Mouse (Mus musculus): ENCODE measurements around the gene Itpr2. TPM values are rescaled to one million over a fixed set of nuclear protein-coding genes. Genes with fewer than 3 reads are reported as not detected.

The Itpr2 gene
- polyA plus RNA-seq, 1 experiment from 2014 or later: 6.1 TPM

DNA sequence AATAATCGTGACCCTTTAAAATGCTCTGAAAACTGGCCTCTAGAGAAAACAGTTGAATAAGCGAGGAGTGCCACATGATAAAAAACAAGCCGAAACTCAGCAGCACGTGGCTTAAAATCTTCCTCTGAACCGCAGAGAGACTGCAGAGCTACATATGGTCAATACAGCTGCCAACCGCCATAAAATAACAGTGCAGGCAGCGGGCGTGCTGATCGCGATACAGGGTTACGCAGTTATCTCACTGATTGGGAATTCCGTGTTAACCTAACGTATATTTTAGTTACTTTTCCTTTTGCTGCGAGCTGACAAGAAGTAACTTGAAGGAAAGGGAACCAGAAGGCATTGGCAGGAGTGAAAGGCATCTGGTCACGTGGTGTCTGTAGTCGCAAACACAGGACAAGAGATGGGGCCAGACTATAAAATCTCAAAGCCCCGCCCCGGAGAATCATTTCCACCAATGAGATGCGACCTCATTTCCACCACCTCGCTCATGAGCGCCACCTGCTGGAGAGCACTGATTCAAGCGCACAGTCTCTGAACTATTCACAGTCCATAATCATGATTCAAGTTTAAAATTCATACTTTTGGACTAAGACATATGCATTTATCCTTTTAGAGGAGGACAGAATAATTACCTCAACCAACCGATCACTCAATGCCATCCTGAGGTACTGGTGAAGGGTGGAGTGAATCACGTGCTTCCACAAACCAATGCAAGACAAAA is 220.7 kb downstream of the Itpr2 start:
- H3K4me1 ChIP-seq (ENCODE audit: control insufficient read depth, insufficient read depth, low read length): no peaks in the 10 kb centered on the region; the same call in 1 of the 2 replicates
- H3K36me3 ChIP-seq (ENCODE audit: control insufficient read depth, insufficient read depth, low read length): no peaks in the 10 kb centered on the region
- ATAC-seq (ENCODE audit: low read depth): no peak
- no peak overlapping the region for H3K27ac ChIP-seq (ENCODE audit: low read depth, low read length)
- H3K4me3 ChIP-seq (ENCODE audit: low read depth, low read length): no peak overlapping the region
- no peak overlapping the region for H3K9ac ChIP-seq (replicated peaks; ENCODE audit: low read depth, low read length)
- no peak overlapping the region for H3K4me2 ChIP-seq (ENCODE audit: low read depth, low read length)
- H3K9me3 ChIP-seq (ENCODE audit: control insufficient read depth, low read length): no peaks in the 10 kb centered on the region
- WGBS: 91% methylated on average over 24 of the region's 24 CpGs
- H3K27me3 ChIP-seq (ENCODE audit: control insufficient read depth, insufficient read depth, low read length): no peaks in the 10 kb centered on the region

DNA sequence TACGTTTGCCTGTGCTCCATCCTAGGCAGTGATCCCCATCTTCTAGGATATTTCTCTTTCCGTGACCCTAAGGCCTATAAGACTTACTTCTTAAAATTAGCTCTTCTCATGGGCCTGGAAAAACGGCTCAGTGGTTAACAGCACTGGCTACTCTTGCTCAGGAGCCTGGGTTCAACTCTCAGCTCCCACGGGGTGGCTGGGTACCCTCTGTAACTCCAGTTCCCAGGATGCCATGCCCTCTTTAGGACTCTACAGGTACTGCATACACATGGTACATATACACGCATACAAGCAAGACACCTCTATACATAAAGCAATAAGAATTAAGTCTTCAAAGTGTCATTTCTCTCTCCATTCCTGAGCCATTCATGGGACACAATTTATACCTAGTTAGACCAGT is 228.8 kb downstream of the Itpr2 start:
- no peaks in the 10 kb centered on the region for H3K27me3 ChIP-seq (ENCODE audit: control insufficient read depth, insufficient read depth, low read length)
- H3K9me3 ChIP-seq (ENCODE audit: control insufficient read depth, low read length): no peaks in the 10 kb centered on the region
- no peak overlapping the region for H3K4me3 ChIP-seq (ENCODE audit: low read depth, low read length)
- 93% methylated on average over 5 of the region's 5 CpGs for WGBS
- H3K36me3 ChIP-seq (ENCODE audit: control insufficient read depth, insufficient read depth, low read length): no peaks in the 10 kb centered on the region
- peaks cover 3% of the 10 kb centered on the region; the same call in 1 of the 2 replicates for H3K4me1 ChIP-seq (ENCODE audit: control insufficient read depth, insufficient read depth, low read length)
- no peak overlapping the region for H3K27ac ChIP-seq (ENCODE audit: low read depth, low read length)
- H3K9ac ChIP-seq (replicated peaks; ENCODE audit: low read depth, low read length): no peak overlapping the region
- no peak for ATAC-seq (ENCODE audit: low read depth)
- no peak overlapping the region for H3K4me2 ChIP-seq (ENCODE audit: low read depth, low read length)

- WGBS: 79% methylated on average over 5 of the region's 5 CpGs
- Histone ChIP-seq H3K27me3 (ENCODE audit: control insufficient read depth, insufficient read depth, low read length) (no peaks in the 10 kb centered on the region), H3K4me2 (ENCODE audit: low read depth, low read length) (no peak overlapping the region), H3K4me3 (ENCODE audit: low read depth, low read length) (no peak overlapping the region), H3K27ac (ENCODE audit: low read depth, low read length) (no peak overlapping the region), H3K9me3 (ENCODE audit: control insufficient read depth, low read length) (no peaks in the 10 kb centered on the region), H3K36me3 (ENCODE audit: control insufficient read depth, insufficient read depth, low read length) (no peaks in the 10 kb centered on the region), H3K9ac (replicated peaks; ENCODE audit: low read depth, low read length) (no peak overlapping the region), H3K4me1 (ENCODE audit: control insufficient read depth, insufficient read depth, low read length) (peaks cover 3% of the 10 kb centered on the region; the same call in 1 of the 2 replicates)
- peak; percentile 65; the same call in 1 of the 2 replicates for ATAC-seq (ENCODE audit: low read depth)
Observed at GRCm38 (mm10) chr6:146272253-146273036, 229.6 kb downstream of the Itpr2 start.

- WGBS: 57% methylated on average over 12 of the region's 12 CpGs
- no peaks in the 10 kb centered on the region for H3K36me3 ChIP-seq (ENCODE audit: control insufficient read depth, insufficient read depth, low read length)
- peaks cover 3% of the 10 kb centered on the region; the same call in 1 of the 2 replicates for H3K4me1 ChIP-seq (ENCODE audit: control insufficient read depth, insufficient read depth, low read length)
- no peaks in the 10 kb centered on the region for H3K27me3 ChIP-seq (ENCODE audit: control insufficient read depth, insufficient read depth, low read length)
- no peaks in the 10 kb centered on the region for H3K9me3 ChIP-seq (ENCODE audit: control insufficient read depth, low read length)
- ATAC-seq (ENCODE audit: low read depth): peak; percentile 95
- H3K4me2 ChIP-seq (ENCODE audit: low read depth, low read length): no peak overlapping the region
- H3K4me3 ChIP-seq (ENCODE audit: low read depth, low read length): no peak overlapping the region
- H3K9ac ChIP-seq (replicated peaks; ENCODE audit: low read depth, low read length): no peak overlapping the region
- H3K27ac ChIP-seq (ENCODE audit: low read depth, low read length): no peak overlapping the region
Observed at GRCm38 (mm10) chr6:146270776-146271533, 231.1 kb downstream of the Itpr2 start.

GRCm38 (mm10) chr6:146270162-146270561 is 231.9 kb downstream of the Itpr2 start:
- Histone ChIP-seq H3K36me3 (ENCODE audit: control insufficient read depth, insufficient read depth, low read length) (no peaks in the 10 kb centered on the region), H3K9ac (replicated peaks; ENCODE audit: low read depth, low read length) (no peak overlapping the region), H3K4me2 (ENCODE audit: low read depth, low read length) (no peak overlapping the region), H3K9me3 (ENCODE audit: control insufficient read depth, low read length) (no peaks in the 10 kb centered on the region), H3K4me3 (ENCODE audit: low read depth, low read length) (no peak overlapping the region), H3K27me3 (ENCODE audit: control insufficient read depth, insufficient read depth, low read length) (no peaks in the 10 kb centered on the region), H3K27ac (ENCODE audit: low read depth, low read length) (no peak overlapping the region), H3K4me1 (ENCODE audit: control insufficient read depth, insufficient read depth, low read length) (peaks cover 3% of the 10 kb centered on the region; the same call in 1 of the 2 replicates)
- ATAC-seq (ENCODE audit: low read depth): no peak
- 43% methylated on average over 5 of the region's 5 CpGs for WGBS

DNA sequence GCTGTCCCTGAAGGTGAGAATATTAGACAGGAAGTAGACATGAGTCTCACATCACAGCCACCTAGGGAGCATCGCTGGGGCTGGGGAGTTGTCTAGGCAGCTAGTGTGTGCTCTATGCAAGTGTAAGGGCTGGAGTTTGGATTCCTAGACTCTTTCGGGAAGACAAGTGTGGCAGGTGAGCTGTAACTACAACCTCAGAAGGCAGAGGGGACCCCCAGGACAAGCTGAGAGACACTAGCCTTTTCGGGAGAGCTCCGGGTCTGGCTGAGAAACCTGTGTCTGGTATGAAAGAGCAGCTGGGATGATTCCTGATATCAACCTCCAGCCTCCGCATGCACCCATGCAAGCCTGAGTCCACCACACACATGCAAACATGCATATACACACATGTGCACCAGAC is 232.7 kb downstream of the Itpr2 start:
- WGBS: 96% methylated on average over 5 of the region's 5 CpGs
- no peak overlapping the region for H3K27ac ChIP-seq (ENCODE audit: low read depth, low read length)
- ATAC-seq (ENCODE audit: low read depth): no peak
- no peaks in the 10 kb centered on the region for H3K36me3 ChIP-seq (ENCODE audit: control insufficient read depth, insufficient read depth, low read length)
- H3K27me3 ChIP-seq (ENCODE audit: control insufficient read depth, insufficient read depth, low read length): no peaks in the 10 kb centered on the region
- H3K9ac ChIP-seq (replicated peaks; ENCODE audit: low read depth, low read length): no peak overlapping the region
- H3K4me1 ChIP-seq (ENCODE audit: control insufficient read depth, insufficient read depth, low read length): peaks cover 3% of the 10 kb centered on the region; the same call in 1 of the 2 replicates
- H3K4me2 ChIP-seq (ENCODE audit: low read depth, low read length): no peak overlapping the region
- H3K4me3 ChIP-seq (ENCODE audit: low read depth, low read length): no peak overlapping the region
- H3K9me3 ChIP-seq (ENCODE audit: control insufficient read depth, low read length): no peaks in the 10 kb centered on the region

DNA sequence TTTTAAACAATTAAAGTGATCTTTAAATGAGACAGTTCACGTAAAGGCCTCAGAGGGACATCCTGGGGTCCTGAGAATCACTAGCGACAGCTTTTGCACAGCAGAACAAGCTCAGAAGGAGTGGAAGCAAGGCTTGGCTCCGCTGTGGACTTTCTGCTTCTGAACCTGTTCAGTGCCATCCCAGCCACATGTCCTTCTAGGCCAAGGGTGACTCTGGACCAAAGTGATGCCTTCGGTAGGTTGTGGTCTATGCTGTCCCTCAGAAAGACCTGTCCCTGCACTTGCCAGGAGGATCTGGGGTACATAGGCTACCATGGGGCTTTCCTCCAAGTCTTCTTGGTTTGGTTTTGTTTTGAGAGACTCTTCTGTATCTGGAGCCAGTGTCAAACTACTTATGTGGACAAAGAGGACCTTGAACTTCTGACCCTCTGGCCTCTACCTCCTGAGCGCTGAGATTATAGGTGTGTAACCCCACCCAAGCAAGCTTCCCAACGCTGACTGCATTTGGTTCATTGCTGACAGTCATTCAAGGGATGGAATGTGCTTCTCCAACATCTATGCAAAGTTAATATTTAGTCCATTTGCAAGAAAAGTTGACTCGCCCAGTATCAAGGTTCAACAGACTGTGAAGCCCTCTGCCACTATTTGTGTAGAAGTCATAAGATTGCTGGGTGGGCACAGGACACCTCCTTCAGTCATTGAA is 241.2 kb downstream of the Itpr2 start:
- no peak overlapping the region for H3K9ac ChIP-seq (replicated peaks; ENCODE audit: low read depth, low read length)
- no peaks in the 10 kb centered on the region for H3K9me3 ChIP-seq (ENCODE audit: control insufficient read depth, low read length)
- H3K4me2 ChIP-seq (ENCODE audit: low read depth, low read length): no peak overlapping the region
- H3K4me3 ChIP-seq (ENCODE audit: low read depth, low read length): no peak overlapping the region
- no peaks in the 10 kb centered on the region for H3K27me3 ChIP-seq (ENCODE audit: control insufficient read depth, insufficient read depth, low read length)
- no peaks in the 10 kb centered on the region for H3K4me1 ChIP-seq (ENCODE audit: control insufficient read depth, insufficient read depth, low read length)
- no peak overlapping the region for H3K27ac ChIP-seq (ENCODE audit: low read depth, low read length)
- no peak for ATAC-seq (ENCODE audit: low read depth)
- 93% methylated on average over 7 of the region's 7 CpGs for WGBS
- no peaks in the 10 kb centered on the region for H3K36me3 ChIP-seq (ENCODE audit: control insufficient read depth, insufficient read depth, low read length)

DNA sequence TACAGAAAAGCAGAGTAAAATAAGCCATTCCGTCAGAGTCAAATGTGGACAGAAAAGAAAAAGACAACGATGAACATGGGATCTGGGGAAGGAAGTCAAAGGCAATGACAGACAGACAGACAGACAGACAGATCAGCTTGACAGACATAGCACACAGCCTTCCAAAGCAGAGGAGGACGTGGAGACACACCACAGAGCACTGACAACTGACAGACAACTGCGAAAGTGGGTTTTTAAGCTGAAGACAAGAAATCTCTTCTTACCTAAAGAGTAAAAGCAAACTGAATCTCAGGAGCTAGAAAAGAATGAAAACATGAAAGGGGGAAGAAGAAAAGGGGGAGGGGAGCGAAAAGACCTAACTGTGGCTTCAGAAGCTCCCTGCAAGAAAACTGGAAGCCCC is 243.3 kb downstream of the Itpr2 start:
- Histone ChIP-seq H3K9me3 (ENCODE audit: control insufficient read depth, low read length) (no peaks in the 10 kb centered on the region), H3K36me3 (ENCODE audit: control insufficient read depth, insufficient read depth, low read length) (no peaks in the 10 kb centered on the region), H3K27ac (ENCODE audit: low read depth, low read length) (no peak overlapping the region), H3K4me3 (ENCODE audit: low read depth, low read length) (no peak overlapping the region), H3K4me2 (ENCODE audit: low read depth, low read length) (no peak overlapping the region), H3K9ac (replicated peaks; ENCODE audit: low read depth, low read length) (no peak overlapping the region), H3K27me3 (ENCODE audit: control insufficient read depth, insufficient read depth, low read length) (no peaks in the 10 kb centered on the region), H3K4me1 (ENCODE audit: control insufficient read depth, insufficient read depth, low read length) (no peaks in the 10 kb centered on the region)
- 93% methylated on average over 5 of the region's 5 CpGs for WGBS
- ATAC-seq (ENCODE audit: low read depth): no peak

Data from neural tube, embryonic 14.5 days (tissue).